Mouse (Mus musculus): Measurements from ENCODE around the gene Kank4. TPM values are rescaled to one million over a fixed set of nuclear protein-coding genes. Genes with fewer than 3 reads are reported as not detected.
A peak's percentile ranks its signal among the peaks of the same experiment; 100 is the strongest.
"Not testable (repeated sequence)": the region's sequence is repeated elsewhere in the genome, so short reads cannot be mapped to it uniquely, and the experiment has no call there.

Gene Kank4
- polyA plus RNA-seq, 1 experiment from 2014 or later = not detected

- no peaks in the 10 kb centered on the region for H3K27me3 ChIP-seq
- DNase-seq (ENCODE audit: low read depth, low spot score) (no peak), ATAC-seq (no peak)
- ChIA-PET CTCF (no interaction called here), POLR2A (no interaction called here)
- in situ Hi-C loops (cut with MboI; ENCODE audit: low pct_unique_long_range_greater_than_20kb) = no loop called here
- no peak for TF ChIP-seq CTCF (IDR thresholded peaks at IDR 0.05)
These were observed 29.1 kb upstream of the Kank4 start for GRCm38 (mm10) chr4:98846396-98846795.

- no peak for TF ChIP-seq CTCF (IDR thresholded peaks at IDR 0.05)
- ATAC-seq (no peak), DNase-seq (ENCODE audit: low read depth, low spot score) (no peak)
- in situ Hi-C loops (cut with MboI; ENCODE audit: low pct_unique_long_range_greater_than_20kb) = no loop called here
- H3K27me3 ChIP-seq = no peaks in the 10 kb centered on the region
- POLR2A ChIA-PET = no interaction called here
- CTCF ChIA-PET = no interaction called here
These were observed 28.4 kb upstream of the Kank4 start for GRCm38 (mm10) chr4:98845687-98846125.

- in situ Hi-C loops (cut with MboI; ENCODE audit: low pct_unique_long_range_greater_than_20kb) = no loop called here
- ChIA-PET POLR2A (no interaction called here), CTCF (no interaction called here)
- ATAC-seq (no peak), DNase-seq (ENCODE audit: low read depth, low spot score) (no peak)
- no peak for TF ChIP-seq CTCF (IDR thresholded peaks at IDR 0.05)
- no peaks in the 10 kb centered on the region for H3K27me3 ChIP-seq
These were observed 27.9 kb upstream of the Kank4 start for GRCm38 (mm10) chr4:98845201-98845600.

- ATAC-seq (no peak), DNase-seq (ENCODE audit: low read depth, low spot score) (no peak)
- in situ Hi-C loops (cut with MboI; ENCODE audit: low pct_unique_long_range_greater_than_20kb) = no loop called here
- TF ChIP-seq CTCF (IDR thresholded peaks at IDR 0.05) = no peak
- CTCF ChIA-PET = no interaction called here
- POLR2A ChIA-PET = no interaction called here
- H3K27me3 ChIP-seq = no peaks in the 10 kb centered on the region
These were observed 26.7 kb upstream of the Kank4 start for GRCm38 (mm10) chr4:98843906-98844597.

- POLR2A ChIA-PET; ATAC-seq; DNase-seq (ENCODE audit: low read depth, low spot score); H3K27me3 ChIP-seq; CTCF ChIA-PET; in situ Hi-C loops (cut with MboI; ENCODE audit: low pct_unique_long_range_greater_than_20kb): not testable (repeated sequence)
These were observed 23.9 kb upstream of the Kank4 start for GRCm38 (mm10) chr4:98841251-98841650.

GRCm38 (mm10) chr4:98840526-98840925 is 23.2 kb upstream of the Kank4 start:
- ChIA-PET POLR2A (no interaction called here), CTCF (no interaction called here)
- H3K27me3 ChIP-seq = no peaks in the 10 kb centered on the region
- ATAC-seq (no peak), DNase-seq (ENCODE audit: low read depth, low spot score) (no peak)
- no peak for TF ChIP-seq CTCF (IDR thresholded peaks at IDR 0.05)
- in situ Hi-C loops (cut with MboI; ENCODE audit: low pct_unique_long_range_greater_than_20kb) = no loop called here

- ATAC-seq (no peak), DNase-seq (ENCODE audit: low read depth, low spot score) (no peak)
- ChIA-PET CTCF (no interaction called here), POLR2A (no interaction called here)
- H3K27me3 ChIP-seq = no peaks in the 10 kb centered on the region
- in situ Hi-C loops (cut with MboI; ENCODE audit: low pct_unique_long_range_greater_than_20kb) = no loop called here
- TF ChIP-seq CTCF (IDR thresholded peaks at IDR 0.05) = no peak
These were observed 21.6 kb upstream of the Kank4 start for GRCm38 (mm10) chr4:98838913-98839312.

- in situ Hi-C loops (cut with MboI; ENCODE audit: low pct_unique_long_range_greater_than_20kb) = no loop called here
- no peaks in the 10 kb centered on the region for H3K27me3 ChIP-seq
- CTCF ChIA-PET = interaction anchor here (1.2 kb wide), 1 partner anchor 19 kb away, joined by 3 read pairs; no protein-coding TSS in a partner anchor
- no peak for ATAC-seq
- DNase-seq (ENCODE audit: low read depth, low spot score) = no peak
- POLR2A ChIA-PET = no interaction called here
- no peak for TF ChIP-seq CTCF (IDR thresholded peaks at IDR 0.05)
These were observed 20.6 kb upstream of the Kank4 start for GRCm38 (mm10) chr4:98837715-98838505.

GRCm38 (mm10) chr4:98836519-98836918 is 19.2 kb upstream of the Kank4 start:
- ATAC-seq (peak; percentile 83), DNase-seq (ENCODE audit: low read depth, low spot score) (no peak)
- H3K27me3 ChIP-seq = no peaks in the 10 kb centered on the region
- ChIA-PET POLR2A (no interaction called here), CTCF (no interaction called here)
- in situ Hi-C loops (cut with MboI; ENCODE audit: low pct_unique_long_range_greater_than_20kb) = no loop called here
- no peak for TF ChIP-seq CTCF (IDR thresholded peaks at IDR 0.05)

GRCm38 (mm10) chr4:98834782-98835181 is 17.4 kb upstream of the Kank4 start:
- ATAC-seq (no peak), DNase-seq (ENCODE audit: low read depth, low spot score) (no peak)
- TF ChIP-seq CTCF (IDR thresholded peaks at IDR 0.05) = no peak
- H3K27me3 ChIP-seq = no peaks in the 10 kb centered on the region
- ChIA-PET POLR2A (no interaction called here), CTCF (no interaction called here)
- in situ Hi-C loops (cut with MboI; ENCODE audit: low pct_unique_long_range_greater_than_20kb) = no loop called here

- no peak for ATAC-seq
- POLR2A ChIA-PET = no interaction called here
- in situ Hi-C loops (cut with MboI; ENCODE audit: low pct_unique_long_range_greater_than_20kb) = no loop called here
- CTCF ChIA-PET = no interaction called here
- DNase-seq (ENCODE audit: low read depth, low spot score) = no peak
- H3K27me3 ChIP-seq = no peaks in the 10 kb centered on the region
- TF ChIP-seq CTCF (IDR thresholded peaks at IDR 0.05) = no peak
These were observed 14.4 kb upstream of the Kank4 start for GRCm38 (mm10) chr4:98831726-98832125.
